8 mouse cellular contexts compared by ENCODE assay signal in the genomic region with DNA sequence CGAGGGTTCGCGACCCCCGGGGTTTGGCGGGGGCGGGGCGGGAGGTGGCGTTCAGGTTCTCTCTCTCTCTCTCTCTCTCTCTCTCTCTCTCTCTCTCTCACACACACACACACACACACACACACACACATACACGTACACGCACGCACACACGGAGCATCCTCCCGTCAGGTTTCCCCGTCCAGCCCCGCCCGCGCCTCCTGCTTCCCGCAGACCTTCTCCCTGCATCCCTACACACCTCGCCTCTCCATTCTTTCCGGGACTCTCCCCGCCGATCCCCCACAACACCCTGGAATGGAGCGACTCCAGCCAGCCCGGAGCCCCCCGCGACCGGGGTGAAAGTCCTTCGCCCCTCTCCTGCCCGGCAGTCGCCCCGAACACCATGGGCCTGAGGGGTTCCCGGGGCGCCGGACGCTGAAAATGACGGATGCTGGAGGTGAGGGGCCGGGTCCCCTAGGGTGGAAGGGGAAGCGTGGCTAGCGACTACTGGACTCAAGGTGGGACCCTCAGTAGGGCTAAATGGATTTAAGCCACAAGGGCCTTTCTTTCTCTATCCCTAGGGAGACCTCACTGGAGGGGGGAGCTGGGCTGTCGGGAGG. TPM values are rescaled to one million over a fixed set of nuclear protein-coding genes. Genes with fewer than 3 reads are reported as not detected.
DNase-seq lines count a peak whose midpoint lies in the region; ATAC-seq and TF ChIP-seq lines count a peak whose summit lies in the region.

No protein-coding gene starts in this region.

- peaks cover 11% of the 10 kb centered on the region; the same call in 1 of the 2 replicates for H3K36me3 ChIP-seq in hindbrain, embryonic 15.5 days
- peaks cover 19% of the 10 kb centered on the region for H3K36me3 ChIP-seq in midbrain, embryonic 13.5 days

- H3K9me3 ChIP-seq in hindbrain, embryonic 15.5 days: no peaks in the 10 kb centered on the region
- no peaks in the 10 kb centered on the region for H3K9me3 ChIP-seq in midbrain, embryonic 13.5 days

- ATAC-seq in hindbrain, embryonic 15.5 days (ENCODE audit: low FRiP score, low read depth): peak; percentile 35; the same call in 1 of the 2 replicates
- ATAC-seq in midbrain, embryonic 13.5 days: peak; percentile 65

- 14% methylated on average over 35 of the region's 40 CpGs for WGBS in bone marrow, adult 2 months
- 0% methylated on average over 32 of the region's 40 CpGs for WGBS in hindbrain, embryonic 15.5 days
- WGBS in midbrain, embryonic 13.5 days: under 1% methylated on average over 31 of the region's 40 CpGs

- H3K9ac ChIP-seq in hindbrain, embryonic 15.5 days: peak overlapping the region; percentile 93
- H3K9ac ChIP-seq in midbrain, embryonic 13.5 days (replicated peaks): peak overlapping the region; percentile 100

- H3K4me1 ChIP-seq in bone marrow, adult 2 months (ENCODE audit: control insufficient read depth, insufficient read depth, low read length): peaks cover 1% of the 10 kb centered on the region; the same call in 1 of the 2 replicates
- peaks cover 70% of the 10 kb centered on the region for H3K4me1 ChIP-seq in hindbrain, embryonic 15.5 days (replicated peaks)
- H3K4me1 ChIP-seq in midbrain, embryonic 13.5 days (replicated peaks): peaks cover 79% of the 10 kb centered on the region

- peak overlapping the region; percentile 83 for H3K27ac ChIP-seq in bone marrow, adult 2 months (ENCODE audit: control insufficient read depth, insufficient read depth, low read depth, low read length, poor library complexity)
- peak overlapping the region; percentile 95 for H3K27ac ChIP-seq in hindbrain, embryonic 15.5 days (replicated peaks)
- H3K27ac ChIP-seq in midbrain, embryonic 13.5 days: peak overlapping the region; percentile 98

- peak; percentile 64 to 70 for DNase-seq in layer of hippocampus, postnatal 10 days (ENCODE audit: low spot score in 2 of 2)
- DNase-seq in layer of hippocampus, adult 18-20 months (ENCODE audit: low spot score in 2 of 2): no peak
- DNase-seq in embryo, embryonic 11 days: peak; percentile 52
- no peak for DNase-seq in urinary bladder, postnatal 25 days (ENCODE audit: low spot score)
- DNase-seq in thymus, postnatal 36 days: no peak

- H3K4me3 ChIP-seq in bone marrow, adult 2 months (replicated peaks; ENCODE audit: control insufficient read depth, low read depth, low read length): peak overlapping the region; percentile 61
- H3K4me3 ChIP-seq in hindbrain, embryonic 15.5 days: peak overlapping the region; percentile 76
- peak overlapping the region; percentile 77 for H3K4me3 ChIP-seq in midbrain, embryonic 13.5 days (replicated peaks)

- TF ChIP-seq POLR2A in bone marrow, adult 2 months (IDR thresholded peaks at IDR 0.05; ENCODE audit: borderline replicate concordance, control insufficient read depth, low read depth, low read length): no peak

- peak overlapping the region; percentile 92 for H3K4me2 ChIP-seq in hindbrain, embryonic 15.5 days
- H3K4me2 ChIP-seq in midbrain, embryonic 13.5 days (replicated peaks): peak overlapping the region; percentile 94

- H3K27me3 ChIP-seq in hindbrain, embryonic 15.5 days: no peaks in the 10 kb centered on the region
- H3K27me3 ChIP-seq in midbrain, embryonic 13.5 days: no peaks in the 10 kb centered on the region

- TF ChIP-seq CTCF in bone marrow, adult 2 months (IDR thresholded peaks at IDR 0.05; ENCODE audit: control insufficient read depth, insufficient read depth, low read length): no peak

RNA-seq across cellular contexts. Expression of gene Samd14, which starts 0.6 kb away (rescaled TPM):
- total RNA-seq in layer of hippocampus, postnatal 10 days (2021): 100 to 1,000 TPM; 107 TPM
- 10 to 100 TPM; 38.2 to 42.8 TPM for total RNA-seq in layer of hippocampus, adult 18-20 months (2021)
- polyA plus RNA-seq in bone marrow, adult 2 months (2011; ENCODE audit: insufficient read depth, insufficient read length, low replicate concordance, missing spikeins): 54.0 and 80.3 TPM in 2 replicates
- polyA plus RNA-seq in hindbrain, embryonic 15.5 days (2015; fragmentation: Nextera tagmentation; extraction: Ambion mirVana): 146 and 176 TPM in 2 replicates
- polyA plus RNA-seq in midbrain, embryonic 13.5 days (2015; fragmentation: Nextera tagmentation; extraction: Ambion mirVana): 123 and 141 TPM in 2 replicates

RNA-seq across cellular contexts. Expression of gene Ppp1r9b, which starts 19.4 kb away (rescaled TPM):
- 100 to 1,000 TPM; 501 TPM for total RNA-seq in layer of hippocampus, postnatal 10 days (2021)
- total RNA-seq in layer of hippocampus, adult 18-20 months (2021): 1,000 to 10,000 TPM in 1 of 2 experiments, 100 to 1,000 TPM in 1; 993 to 1,036 TPM
- polyA plus RNA-seq in bone marrow, adult 2 months (2011; ENCODE audit: insufficient read depth, insufficient read length, low replicate concordance, missing spikeins): 68.1 and 73.2 TPM in 2 replicates
- 20.7 and 21.4 TPM in 2 replicates for polyA plus RNA-seq in hindbrain, embryonic 15.5 days (2015; fragmentation: Nextera tagmentation; extraction: Ambion mirVana)
- polyA plus RNA-seq in midbrain, embryonic 13.5 days (2015; fragmentation: Nextera tagmentation; extraction: Ambion mirVana): 17.4 and 17.8 TPM in 2 replicates

RNA-seq across cellular contexts. Expression of gene Pdk2, which starts 30.9 kb away (rescaled TPM):
- 10 to 100 TPM; 48.9 to 49.7 TPM for total RNA-seq in layer of hippocampus, postnatal 10 days (2021)
- 100 to 1,000 TPM; 137 to 142 TPM for total RNA-seq in layer of hippocampus, adult 18-20 months (2021)
- polyA plus RNA-seq in bone marrow, adult 2 months (2011; ENCODE audit: insufficient read depth, insufficient read length, low replicate concordance, missing spikeins): 3.2 and 8.1 TPM in 2 replicates
- polyA plus RNA-seq in hindbrain, embryonic 15.5 days (2015; fragmentation: Nextera tagmentation; extraction: Ambion mirVana): 26.2 and 33.4 TPM in 2 replicates
- polyA plus RNA-seq in midbrain, embryonic 13.5 days (2015; fragmentation: Nextera tagmentation; extraction: Ambion mirVana): 21.4 and 24.7 TPM in 2 replicates

RNA-seq across cellular contexts. Expression of gene Sgca, which starts 34.1 kb away (rescaled TPM):
- under 1 TPM; 0.66 to 0.78 TPM for total RNA-seq in layer of hippocampus, postnatal 10 days (2021)
- total RNA-seq in layer of hippocampus, adult 18-20 months (2021): under 1 TPM in 1 of 2 experiments, not detected in 1; 0.27 TPM
- polyA plus RNA-seq in bone marrow, adult 2 months (2011; ENCODE audit: insufficient read depth, insufficient read length, low replicate concordance, missing spikeins): not detected in 2 replicates
- 0.19 TPM in 1 of 2 replicates, not detected in the other for polyA plus RNA-seq in hindbrain, embryonic 15.5 days (2015; fragmentation: Nextera tagmentation; extraction: Ambion mirVana)
- 0.17 TPM in 1 of 2 replicates, not detected in the other for polyA plus RNA-seq in midbrain, embryonic 13.5 days (2015; fragmentation: Nextera tagmentation; extraction: Ambion mirVana)

RNA-seq across cellular contexts. Expression of gene Hils1, which starts 42.8 kb away (rescaled TPM):
- not detected for total RNA-seq in layer of hippocampus, postnatal 10 days (2021)
- not detected for total RNA-seq in layer of hippocampus, adult 18-20 months (2021)
- not detected in 2 replicates for polyA plus RNA-seq in bone marrow, adult 2 months (2011; ENCODE audit: insufficient read depth, insufficient read length, low replicate concordance, missing spikeins)
- polyA plus RNA-seq in hindbrain, embryonic 15.5 days (2015; fragmentation: Nextera tagmentation; extraction: Ambion mirVana): not detected in 2 replicates
- not detected in 2 replicates for polyA plus RNA-seq in midbrain, embryonic 13.5 days (2015; fragmentation: Nextera tagmentation; extraction: Ambion mirVana)

Comparison
In these comparisons a context has a peak if more than half of its experiments do, and no peak if none do; other contexts are left out.
1. DNase-seq: peak in layer of hippocampus, postnatal 10 days (2 of 2) and embryo, embryonic 11 days (single experiment); none in layer of hippocampus, adult 18-20 months (0 of 2), urinary bladder, postnatal 25 days (single experiment) and thymus, postnatal 36 days (0 of 2).
2. Peak in every context shown above with its lines, with median percentiles within 50 percentile points of each other: H3K27ac ChIP-seq and H3K4me3 ChIP-seq.